Mouse (Mus musculus) yolk sac, embryonic 10.5 days (tissue): ENCODE measurements around the gene Nr6a1.
A peak's percentile ranks its signal among the peaks of the same experiment; 100 is the strongest.

Source experiments
- DNase-seq: peaks from one replicate; pipeline ENCODE4 v3.0.0-alpha.2; 2017; ENCODE audit warnings: low spot score

Gene Nr6a1

GRCm38 (mm10) chr2:38937396-38937795 is 9.9 kb upstream of the Nr6a1 start:
- no peak for DNase-seq

GRCm38 (mm10) chr2:38936721-38937378 is 9.4 kb upstream of the Nr6a1 start:
- no peak for DNase-seq

GRCm38 (mm10) chr2:38934936-38935335 is 7.4 kb upstream of the Nr6a1 start:
- no peak for DNase-seq

- no peak for DNase-seq
Observed at GRCm38 (mm10) chr2:38933931-38934330, 6.4 kb upstream of the Nr6a1 start.

- DNase-seq, result peak; percentile 55
Observed at GRCm38 (mm10) chr2:38931851-38932667, 4.6 kb upstream of the Nr6a1 start, which contains the start of gene Olfml2a. TSS of gene Olfml2a (plus strand) at chr2:38931978.

GRCm38 (mm10) chr2:38930269-38930668 is 2.8 kb upstream of the Nr6a1 start:
- no peak for DNase-seq

- DNase-seq, result peak; percentile 93
Observed at GRCm38 (mm10) chr2:38926145-38926891, 1.2 kb downstream of the Nr6a1 start.

- peak; percentile 74 for DNase-seq
Observed at GRCm38 (mm10) chr2:38925171-38926080, 2.1 kb downstream of the Nr6a1 start.

GRCm38 (mm10) chr2:38924571-38924970 is 2.9 kb downstream of the Nr6a1 start:
- no peak for DNase-seq

- DNase-seq, result no peak
Observed at GRCm38 (mm10) chr2:38923911-38924310, 3.6 kb downstream of the Nr6a1 start.

GRCm38 (mm10) chr2:38923471-38923870 is 4.0 kb downstream of the Nr6a1 start:
- no peak for DNase-seq

- DNase-seq, result no peak
Observed at GRCm38 (mm10) chr2:38921374-38921773, 6.1 kb downstream of the Nr6a1 start.

GRCm38 (mm10) chr2:38916947-38917691 is 10.4 kb downstream of the Nr6a1 start:
- DNase-seq, result no peak

GRCm38 (mm10) chr2:38914965-38915364 is 12.5 kb downstream of the Nr6a1 start:
- no peak for DNase-seq

GRCm38 (mm10) chr2:38914517-38914916 is 13.0 kb downstream of the Nr6a1 start:
- DNase-seq, result no peak

GRCm38 (mm10) chr2:38908604-38909003 is 18.9 kb downstream of the Nr6a1 start:
- DNase-seq, result no peak

GRCm38 (mm10) chr2:38906097-38906496 is 21.4 kb downstream of the Nr6a1 start:
- no peak for DNase-seq

- DNase-seq, result no peak
Observed at GRCm38 (mm10) chr2:38904290-38904689, 23.2 kb downstream of the Nr6a1 start.

GRCm38 (mm10) chr2:38902866-38903265 is 24.6 kb downstream of the Nr6a1 start:
- DNase-seq, result no peak

- no peak for DNase-seq
Observed at GRCm38 (mm10) chr2:38880907-38881672, 46.4 kb downstream of the Nr6a1 start.
